ENCODE assay signal across 8 mouse cellular contexts in genomic region chr5:35574653-35575599, GRCm38 (mm10). TPM values are rescaled to one million over a fixed set of nuclear protein-coding genes. Genes with fewer than 3 reads are reported as not detected.
DNase-seq lines count a peak whose midpoint lies in the region; ATAC-seq and TF ChIP-seq lines count a peak whose summit lies in the region.

TSS of gene Trmt44 (minus strand) at chr5:35575070.

- peak within 1 kb of the TSS; percentile 63 for H3K9ac ChIP-seq in forebrain, embryonic 11.5 days (ENCODE audit: low read length)
- H3K9ac ChIP-seq in heart, postnatal 0 days (replicated peaks; ENCODE audit: low read depth, low read length): peak within 1 kb of the TSS; percentile 86
- peak within 1 kb of the TSS; percentile 82 for H3K9ac ChIP-seq in liver, embryonic 16.5 days (ENCODE audit: low read depth, low read length)
- peak within 1 kb of the TSS; percentile 82 for H3K9ac ChIP-seq in neural tube, embryonic 13.5 days

- TF ChIP-seq EP300 in heart, postnatal 0 days (IDR thresholded peaks at IDR 0.05; ENCODE audit: low read depth): no peak

- peak; percentile 95 for ATAC-seq in forebrain, embryonic 11.5 days (replicated peaks; ENCODE audit: low FRiP score)
- ATAC-seq in heart, postnatal 0 days (ENCODE audit: insufficient read depth, low read depth): peak; percentile 98
- peak; percentile 96 for ATAC-seq in liver, embryonic 16.5 days (ENCODE audit: low read depth)
- ATAC-seq in neural tube, embryonic 13.5 days (ENCODE audit: low read depth): peak; percentile 96

- no peak for TF ChIP-seq CTCF in heart, postnatal 0 days (IDR thresholded peaks at IDR 0.05; ENCODE audit: low read depth)
- no peak for TF ChIP-seq CTCF in testis, adult 2 months (IDR thresholded peaks at IDR 0.05; ENCODE audit: control insufficient read depth, insufficient read depth, insufficient replicate concordance, low read depth, low read length)

- peak within 1 kb of the TSS; percentile 75 for H3K27ac ChIP-seq in forebrain, embryonic 11.5 days (ENCODE audit: low read depth, low read length)
- H3K27ac ChIP-seq in heart, postnatal 0 days (ENCODE audit: low read depth): peak within 1 kb of the TSS; percentile 84
- peak within 1 kb of the TSS; percentile 68 for H3K27ac ChIP-seq in liver, embryonic 16.5 days (ENCODE audit: low read length)
- peak within 1 kb of the TSS; percentile 91 for H3K27ac ChIP-seq in neural tube, embryonic 13.5 days (replicated peaks)
- H3K27ac ChIP-seq in testis, adult 2 months (ENCODE audit: control insufficient read depth, insufficient read depth, low read depth, low read length): peak within 1 kb of the TSS; percentile 83

- DNase-seq in CD8-positive naive resting alpha-beta T cell, adult 2 months (ENCODE audit: low read depth in 2 of 2, low spot score in 2 of 2): peak; percentile 68 to 78
- peak; percentile 75 for DNase-seq in c-Kit-positive CD71-negative TER-119-negative erythroid progenitor cells, embryonic 14.5 days (ENCODE audit: low read depth)
- DNase-seq in forebrain, embryonic 11.5 days (ENCODE audit: low spot score): peak; percentile 94
- peak; percentile 89 for DNase-seq in heart, postnatal 0 days (ENCODE audit: low spot score)
- peak; percentile 96 to 97 for DNase-seq in kidney, postnatal 4 days

- peak; percentile 93 for TF ChIP-seq POLR2A in testis, adult 2 months (IDR thresholded peaks at IDR 0.05; ENCODE audit: control insufficient read depth, low read depth, low read length)

- H3K9me3 ChIP-seq in forebrain, embryonic 11.5 days (ENCODE audit: control insufficient read depth, low read length): no peaks in the 10 kb centered on the region
- H3K9me3 ChIP-seq in heart, postnatal 0 days (replicated peaks; ENCODE audit: control insufficient read depth, low read length): no peaks in the 10 kb centered on the region
- H3K9me3 ChIP-seq in liver, embryonic 16.5 days (replicated peaks; ENCODE audit: control insufficient read depth, low read length): no peaks in the 10 kb centered on the region
- H3K9me3 ChIP-seq in neural tube, embryonic 13.5 days: no peaks in the 10 kb centered on the region

- no peaks in the 10 kb centered on the region; the same call in 1 of the 2 replicates for H3K36me3 ChIP-seq in forebrain, embryonic 11.5 days (ENCODE audit: control insufficient read depth, insufficient read depth, low read length)
- peaks cover 35% of the 10 kb centered on the region for H3K36me3 ChIP-seq in heart, postnatal 0 days (replicated peaks; ENCODE audit: control insufficient read depth, insufficient read depth, low read length)
- H3K36me3 ChIP-seq in liver, embryonic 16.5 days (ENCODE audit: control insufficient read depth, insufficient read depth): peaks cover 7% of the 10 kb centered on the region
- H3K36me3 ChIP-seq in neural tube, embryonic 13.5 days: peaks cover 34% of the 10 kb centered on the region
- H3K36me3 ChIP-seq in testis, adult 2 months (ENCODE audit: control insufficient read depth, insufficient read depth, low read length): no peaks in the 10 kb centered on the region

- H3K4me3 ChIP-seq in forebrain, embryonic 11.5 days (ENCODE audit: low read depth, low read length): peak within 1 kb of the TSS; percentile 64
- peak within 1 kb of the TSS; percentile 90 for H3K4me3 ChIP-seq in heart, postnatal 0 days (ENCODE audit: low read depth, low read length)
- peak within 1 kb of the TSS; percentile 96 for H3K4me3 ChIP-seq in liver, embryonic 16.5 days (ENCODE audit: low read depth, low read length)
- H3K4me3 ChIP-seq in neural tube, embryonic 13.5 days: peak within 1 kb of the TSS; percentile 76
- peak within 1 kb of the TSS; percentile 96 for H3K4me3 ChIP-seq in testis, adult 2 months (ENCODE audit: control insufficient read depth, low read depth, low read length)

- H3K4me2 ChIP-seq in forebrain, embryonic 11.5 days (ENCODE audit: low read depth, low read length, severe bottlenecking): peak within 1 kb of the TSS; percentile 87
- peak within 1 kb of the TSS; percentile 98 for H3K4me2 ChIP-seq in heart, postnatal 0 days (ENCODE audit: low read depth, low read length)
- H3K4me2 ChIP-seq in liver, embryonic 16.5 days (ENCODE audit: low read depth, low read length): peak within 1 kb of the TSS; percentile 91
- peak within 1 kb of the TSS; percentile 89 for H3K4me2 ChIP-seq in neural tube, embryonic 13.5 days

- 4% methylated on average over 56 of the region's 56 CpGs for WGBS in forebrain, embryonic 11.5 days
- WGBS in heart, postnatal 0 days: 4% methylated on average over 56 of the region's 56 CpGs
- 3% methylated on average over 56 of the region's 56 CpGs for WGBS in liver, embryonic 16.5 days (ENCODE audit: insufficient replicate concordance)
- 3% methylated on average over 56 of the region's 56 CpGs for WGBS in neural tube, embryonic 13.5 days

- H3K27me3 ChIP-seq in forebrain, embryonic 11.5 days (ENCODE audit: control insufficient read depth, insufficient read depth, low read length): no peaks in the 10 kb centered on the region
- H3K27me3 ChIP-seq in heart, postnatal 0 days (ENCODE audit: control insufficient read depth, insufficient read depth, low read length): no peaks in the 10 kb centered on the region
- H3K27me3 ChIP-seq in liver, embryonic 16.5 days (ENCODE audit: control insufficient read depth, insufficient read depth, low read depth, low read length): no peaks in the 10 kb centered on the region
- H3K27me3 ChIP-seq in neural tube, embryonic 13.5 days: peaks cover 16% of the 10 kb centered on the region; the same call in 1 of the 2 replicates
- no peaks in the 10 kb centered on the region for H3K27me3 ChIP-seq in testis, adult 2 months (ENCODE audit: control insufficient read depth, insufficient read depth, low read length)

- peaks cover 6% of the 10 kb centered on the region; the same call in 1 of the 2 replicates for H3K4me1 ChIP-seq in forebrain, embryonic 11.5 days (replicated peaks; ENCODE audit: control insufficient read depth, insufficient read depth, low read length)
- peaks cover 12% of the 10 kb centered on the region for H3K4me1 ChIP-seq in heart, postnatal 0 days (ENCODE audit: control insufficient read depth, insufficient read depth)
- H3K4me1 ChIP-seq in liver, embryonic 16.5 days (ENCODE audit: control insufficient read depth, low read depth, low read length): peaks cover 7% of the 10 kb centered on the region
- H3K4me1 ChIP-seq in neural tube, embryonic 13.5 days (replicated peaks): peaks cover 14% of the 10 kb centered on the region
- peaks cover 3% of the 10 kb centered on the region for H3K4me1 ChIP-seq in testis, adult 2 months (ENCODE audit: control insufficient read depth, insufficient read depth, low read length)

RNA-seq across cellular contexts. Expression of gene Trmt44, which starts in this region (rescaled TPM):
- 10.5 and 12.0 TPM in 2 replicates for polyA plus RNA-seq in forebrain, embryonic 11.5 days (2014; fragmentation: Nextera tagmentation; extraction: Ambion mirVana)
- 7.3 and 8.1 TPM in 2 replicates for total RNA-seq in heart, postnatal 0 days (2014; rRNA removed; ENCODE audit: low replicate concordance)
- 2.4 and 2.6 TPM in 2 replicates for polyA plus RNA-seq in heart, postnatal 0 days (2015; fragmentation: Nextera tagmentation; extraction: Ambion mirVana)
- polyA plus RNA-seq in liver, embryonic 16.5 days (2015; fragmentation: Nextera tagmentation; extraction: Ambion mirVana): 2.2 and 2.4 TPM in 2 replicates
- polyA plus RNA-seq in neural tube, embryonic 13.5 days (2015; fragmentation: Nextera tagmentation; extraction: Ambion mirVana): 6.2 and 6.8 TPM in 2 replicates
- polyA plus RNA-seq in testis, adult 2 months (2012; rRNA removed): 4.7 and 4.8 TPM in 2 replicates

Comparison
In these comparisons a context has a peak if more than half of its experiments do, and no peak if none do; other contexts are left out.
1. Peak in every context shown above with its lines: DNase-seq, ATAC-seq, H3K4me3 ChIP-seq and H3K27ac ChIP-seq.